Mouse (Mus musculus) MEL (cell line): ENCODE measurements around the gene Vipr2.

Experiments
- CHD1 ChIP-seq: IDR thresholded peaks from 2 replicates; pipeline ENCODE4 v1.6.1; 2012; ENCODE audit warnings: low read depth, mild to moderate bottlenecking, inconsistent platforms, low read length, improper control_type of control experiment
- CTCF ChIP-seq, 3 experiments: IDR thresholded peaks in 2 of 3; conservative IDR thresholded peaks in 1 of 3; 2 replicates each; pipeline ENCODE4 v1.5.1; 2011 to 2012; ENCODE audit warnings: low read length in 3 of 3, low read depth in 2 of 3, mild to moderate bottlenecking in 2 of 3, improper control_type of control experiment in 1 of 3, inconsistent platforms in 1 of 3, mixed read lengths in 1 of 3, moderate library complexity in 1 of 3; ENCODE audit not compliant: control insufficient read depth in 1 of 3, insufficient read depth in 1 of 3, poor library complexity in 1 of 3, severe bottlenecking in 1 of 3
- EP300 ChIP-seq, 2 experiments: IDR thresholded peaks; 2 replicates each; pipeline ENCODE4 v1.6.1; 2011; ENCODE audit warnings: improper control_type of control experiment in 2 of 2, low read length in 2 of 2, low read depth in 1 of 2, mild to moderate bottlenecking in 1 of 2
- GABPA ChIP-seq: IDR thresholded peaks from 2 replicates; pipeline ENCODE4 v1.6.1; 2012; ENCODE audit warnings: low read depth, mild to moderate bottlenecking, inconsistent platforms, low read length, improper control_type of control experiment, moderate library complexity
- GATA1 ChIP-seq: IDR thresholded peaks from 2 replicates; pipeline ENCODE4 v1.6.1; 2011; ENCODE audit warnings: low read depth, low read length, improper control_type of control experiment
- MAFK ChIP-seq: IDR thresholded peaks from 2 replicates; pipeline ENCODE4 v1.6.1; 2011; ENCODE audit warnings: low read depth, mild to moderate bottlenecking, low read length, improper control_type of control experiment, borderline replicate concordance
- MYC ChIP-seq: IDR thresholded peaks from 2 replicates; pipeline ENCODE4 v1.6.1; 2011; ENCODE audit warnings: low read depth, mild to moderate bottlenecking, low read length, improper control_type of control experiment, moderate library complexity
- POLR2A ChIP-seq, 2 experiments: IDR thresholded peaks; 2 replicates each; pipeline ENCODE4 v1.6.1; 2011 to 2012; ENCODE audit warnings: low read length in 2 of 2, mild to moderate bottlenecking in 2 of 2, control low read depth in 1 of 2, improper control_type of control experiment in 1 of 2, low read depth in 1 of 2, moderate library complexity in 1 of 2; ENCODE audit not compliant: control insufficient read depth in 1 of 2, insufficient read depth in 1 of 2, poor library complexity in 1 of 2
- TCF12 ChIP-seq: IDR thresholded peaks from 2 replicates; pipeline ENCODE4 v1.6.1; 2014; ENCODE audit warnings: low read depth, mild to moderate bottlenecking, inconsistent platforms, low read length, improper control_type of control experiment, moderate library complexity
- UBTF ChIP-seq: IDR thresholded peaks from 2 replicates; pipeline ENCODE4 v1.6.1; 2012; ENCODE audit warnings: low read depth, mild to moderate bottlenecking, inconsistent platforms, low read length, improper control_type of control experiment, moderate library complexity, borderline replicate concordance; ENCODE audit not compliant: insufficient read depth

GRCm38 (mm10) chr12:116194641-116195040 lies 117.1 kb downstream of the Vipr2 start:
- TF ChIP-seq POLR2A (IDR thresholded peaks at IDR 0.05; ENCODE audit: control insufficient read depth in 1 of 2, insufficient read depth in 1 of 2, low read depth in 1 of 2, low read length in 2 of 2, poor library complexity in 1 of 2) (no peak), EP300 (IDR thresholded peaks at IDR 0.05; ENCODE audit: low read depth in 1 of 2, low read length in 2 of 2) (no peak), TCF12 (no peak), UBTF (no peak), GABPA (no peak), CTCF (IDR thresholded peaks at IDR 0.05 in 2 of 3, conservative IDR thresholded peaks at IDR 0.05 in 1 of 3; ENCODE audit: control insufficient read depth in 1 of 3, insufficient read depth in 1 of 3, low read depth in 2 of 3, low read length in 3 of 3, poor library complexity in 1 of 3, severe bottlenecking in 1 of 3) (no peak), GATA1 (no peak), MAFK (no peak), CHD1 (no peak), MYC (no peak)
